Mouse (Mus musculus) inflammation-experienced regulatory T-cells (primary cell): Measurements from ENCODE around the gene Plet1. TPM values are rescaled to one million over a fixed set of nuclear protein-coding genes. Genes with fewer than 3 reads are reported as not detected.

Source experiments
- polyA plus RNA-seq, 2 experiments: library from polyadenylated mRNA; unstranded; fragments of 100-300 nt; shearing (Covaris generic); gene quantifications; one replicate each; pipeline ENCODE4 v1.2.1; 2017

The Plet1 gene
- polyA plus RNA-seq = 1 to 10 TPM in 1 of 2 experiments, not detected in 1; 5.6 TPM

GRCm38 (mm10) chr9:50494311-50494710, at the start of gene Plet1:
Plet1 (plus strand) TSS chr9:50494525.

GRCm38 (mm10) chr9:50528293-50528892, 34.1 kb downstream of the Plet1 start, which contains the start of gene Pts:
Pts (minus strand) TSS chr9:50528724.

GRCm38 (mm10) chr9:50554241-50555093, 60.1 kb downstream of the Plet1 start, which contains the start of gene Il18:
Il18 (plus strand) TSS chr9:50554827.

GRCm38 (mm10) chr9:50555094-50555446, 60.7 kb downstream of the Plet1 start, which contains the start of gene Bco2:
Bco2 (minus strand) TSS chr9:50555181.

Other genes with a start within 250 kb of the Plet1 start
- gene Rpl10-ps3, start 149.6 kb upstream of the Plet1 start, polyA plus RNA-seq = 100 to 1,000 TPM; 510 to 548 TPM
- gene Pts, start 34.2 kb downstream of the Plet1 start, polyA plus RNA-seq = 100 to 1,000 TPM; 113 to 121 TPM
- gene Il18, start 60.3 kb downstream of the Plet1 start, polyA plus RNA-seq = 1 to 10 TPM in 1 of 2 experiments, under 1 TPM in 1; 0.33 to 4.7 TPM
- gene Bco2, start 60.7 kb downstream of the Plet1 start, polyA plus RNA-seq = under 1 TPM in 1 of 2 experiments, not detected in 1; 0.35 TPM
- under 1 TPM in 1 of 2 experiments, not detected in 1; 0.56 TPM for gene Tex12, start 66.8 kb downstream of the Plet1 start, polyA plus RNA-seq
- 100 to 1,000 TPM; 153 to 163 TPM for gene Sdhd, start 109.3 kb downstream of the Plet1 start, polyA plus RNA-seq
- gene Timm8b, start 109.4 kb downstream of the Plet1 start, polyA plus RNA-seq = 10 to 100 TPM; 85.5 to 92.1 TPM
- gene Pih1d2, start 122.8 kb downstream of the Plet1 start, polyA plus RNA-seq = 1 to 10 TPM in 1 of 2 experiments, under 1 TPM in 1; 0.93 to 1.1 TPM
- 10 to 100 TPM; 23.6 to 30.3 TPM for gene Nkapd1, start 122.9 kb downstream of the Plet1 start, polyA plus RNA-seq
- gene Dlat, start 165.3 kb downstream of the Plet1 start, polyA plus RNA-seq = 10 to 100 TPM; 40.4 to 49.8 TPM
- 1 to 10 TPM in 1 of 2 experiments, under 1 TPM in 1; 0.77 to 1.2 TPM for gene Dixdc1, start 245.0 kb downstream of the Plet1 start, polyA plus RNA-seq